Mouse (Mus musculus) brain, embryonic 18.5 days (tissue): ENCODE measurements around the gene Fzd2.
"Not testable (repeated sequence)": the region's sequence is repeated elsewhere in the genome, so short reads cannot be mapped to it uniquely, and the experiment has no call there.

ENCODE experiments used
- DNase-seq: peaks from one replicate; pipeline ENCODE4 v3.0.0-alpha.2; 2012; ENCODE audit warnings: low read depth, low spot score

The Fzd2 gene

GRCm38 (mm10) chr11:102581281-102582015 lies 22.7 kb upstream of the Fzd2 start:
- DNase-seq: no peak

GRCm38 (mm10) chr11:102582016-102582610 lies 22.1 kb upstream of the Fzd2 start:
- no peak for DNase-seq

GRCm38 (mm10) chr11:102582736-102583135 lies 21.5 kb upstream of the Fzd2 start:
- no peak for DNase-seq

GRCm38 (mm10) chr11:102586445-102587130 lies 17.6 kb upstream of the Fzd2 start:
- DNase-seq: no peak

- DNase-seq: no peak
Observed at GRCm38 (mm10) chr11:102587554-102587953, 16.6 kb upstream of the Fzd2 start.

GRCm38 (mm10) chr11:102595341-102595820 lies 8.8 kb upstream of the Fzd2 start:
- no peak for DNase-seq

- DNase-seq: no peak
Observed at GRCm38 (mm10) chr11:102599912-102600311, 4.3 kb upstream of the Fzd2 start.

GRCm38 (mm10) chr11:102602816-102603495 lies 1.2 kb upstream of the Fzd2 start:
- no peak for DNase-seq

- DNase-seq: no peak
Observed at GRCm38 (mm10) chr11:102603496-102603850, 723 bp upstream of the Fzd2 start.

- no peak for DNase-seq
Observed at GRCm38 (mm10) chr11:102604777-102605552, 769 bp downstream of the Fzd2 start.

GRCm38 (mm10) chr11:102605553-102606416 lies 1.6 kb downstream of the Fzd2 start:
- DNase-seq: no peak

- DNase-seq: no peak
Observed at GRCm38 (mm10) chr11:102606751-102607171, 2.6 kb downstream of the Fzd2 start.

- not testable (repeated sequence) for DNase-seq
Observed at GRCm38 (mm10) chr11:102607201-102607600, 3.0 kb downstream of the Fzd2 start.

GRCm38 (mm10) chr11:102607686-102608548 lies 3.7 kb downstream of the Fzd2 start:
- no peak for DNase-seq

GRCm38 (mm10) chr11:102608691-102609090 lies 4.5 kb downstream of the Fzd2 start:
- no peak for DNase-seq

- DNase-seq: no peak
Observed at GRCm38 (mm10) chr11:102609483-102609882, 5.3 kb downstream of the Fzd2 start.

- no peak for DNase-seq
Observed at GRCm38 (mm10) chr11:102610260-102610659, 6.1 kb downstream of the Fzd2 start.

GRCm38 (mm10) chr11:102610675-102611316 lies 6.6 kb downstream of the Fzd2 start:
- no peak for DNase-seq

- DNase-seq: no peak
Observed at GRCm38 (mm10) chr11:102611317-102611705, 7.1 kb downstream of the Fzd2 start.
